In genomic region chr2:167465951-167466350, GRCm38 (mm10) we compare ENCODE assay signal across 11 mouse cellular contexts.
"Had no signal": no experiment of that assay in that cellular context is flagged by ENCODE, and none has a peak within 500 bp of the region (broad histone marks: within the 10 kb centered on the region; RNA-seq: fewer than 3 reads in every experiment).

No protein-coding gene starts in this region.

- DNase-seq: liver, postnatal 0 days; lung, adult 2 months; lung, postnatal 14 days; lung, postnatal 36 days; midbrain, embryonic 14.5 days; retina, postnatal 1 day; right cerebral cortex, adult 18-20 months; right cerebral cortex, postnatal 25 days; right cerebral cortex, postnatal 4 days; thymus, adult 2 months; thymus, postnatal 25 days had no signal
